Mouse (Mus musculus): ENCODE data around the gene Slc35f4.

- no peak for TF ChIP-seq CTCF (IDR thresholded peaks at IDR 0.05; ENCODE audit: low read depth, low read length)
- TF ChIP-seq POLR2A (IDR thresholded peaks at IDR 0.05; ENCODE audit: extremely low read depth, insufficient read depth, low read length), result no peak
Observed at GRCm38 (mm10) chr14:49460799-49461198, 65.0 kb downstream of the Slc35f4 start.
